Mouse (Mus musculus) R1 (cell line): Measurements from ENCODE around the gene Ccnyl1.

Experiments
- DNase-seq: peaks from one replicate; pipeline ENCODE4 v3.0.0-alpha.2; 2018; ENCODE audit warnings: low read depth, low spot score

Ccnyl1 gene

DNA sequence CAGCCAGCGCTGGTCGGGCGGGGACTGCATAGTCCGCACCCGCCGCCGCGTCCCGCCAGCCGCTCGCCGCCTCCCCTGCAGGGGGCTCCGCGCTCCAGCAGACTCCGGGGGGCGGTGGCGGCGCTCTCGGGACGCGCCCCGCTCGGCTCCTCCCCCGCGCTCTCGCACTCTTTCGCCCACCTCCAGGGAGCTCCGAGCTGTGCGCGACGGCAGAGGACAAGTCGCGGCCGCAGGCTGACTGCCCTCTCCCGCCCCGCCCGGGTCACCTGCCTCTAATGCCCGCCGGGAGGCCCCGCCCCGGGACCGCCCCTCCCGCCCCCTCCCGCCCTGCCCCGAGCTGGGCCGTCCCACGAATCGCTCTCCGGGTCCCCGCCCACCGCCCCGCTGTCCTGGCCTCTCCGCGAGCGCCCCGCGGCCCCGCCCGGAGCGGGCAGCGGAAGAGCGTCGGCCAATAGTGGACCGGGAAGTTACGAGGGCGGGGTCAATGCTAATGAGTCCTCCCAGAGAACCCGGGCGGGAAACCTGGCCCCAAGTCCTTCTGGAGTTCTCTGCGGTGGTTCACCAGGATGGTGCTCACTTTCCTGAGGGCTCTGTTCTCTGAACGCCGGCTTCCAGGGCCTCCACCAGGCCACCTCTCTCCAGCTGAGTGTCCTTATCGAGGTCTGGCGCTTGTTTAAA is 47.4 kb downstream of the Ccnyl1 start, which contains the start of gene Fzd5:
Fzd5 (minus strand) TSS at position 250 of the 678 bp plus-strand sequence.
- peak; percentile 97 for DNase-seq

DNA sequence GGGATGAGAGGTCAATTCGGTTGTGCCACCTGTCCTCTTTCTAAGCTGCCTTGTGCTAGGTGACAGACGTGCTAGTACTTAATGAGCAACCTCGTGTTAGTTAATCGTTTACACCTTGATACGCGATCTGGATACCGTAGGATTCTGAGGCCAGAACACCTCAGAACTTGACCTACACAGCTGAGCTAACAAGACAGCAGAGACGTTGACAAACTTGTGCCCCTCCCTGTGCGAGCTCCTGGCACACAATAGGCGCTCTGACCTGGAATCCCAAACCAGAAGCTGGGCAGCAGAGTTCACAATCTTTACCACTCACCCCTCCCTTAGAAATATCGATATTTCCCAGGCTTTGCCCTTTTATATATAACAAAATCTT is 47.9 kb downstream of the Ccnyl1 start:
- DNase-seq: peak; percentile 63

- peak; percentile 86 for DNase-seq
Measured at GRCm38 (mm10) chr1:64738661-64739082, 48.4 kb downstream of the Ccnyl1 start.

DNA sequence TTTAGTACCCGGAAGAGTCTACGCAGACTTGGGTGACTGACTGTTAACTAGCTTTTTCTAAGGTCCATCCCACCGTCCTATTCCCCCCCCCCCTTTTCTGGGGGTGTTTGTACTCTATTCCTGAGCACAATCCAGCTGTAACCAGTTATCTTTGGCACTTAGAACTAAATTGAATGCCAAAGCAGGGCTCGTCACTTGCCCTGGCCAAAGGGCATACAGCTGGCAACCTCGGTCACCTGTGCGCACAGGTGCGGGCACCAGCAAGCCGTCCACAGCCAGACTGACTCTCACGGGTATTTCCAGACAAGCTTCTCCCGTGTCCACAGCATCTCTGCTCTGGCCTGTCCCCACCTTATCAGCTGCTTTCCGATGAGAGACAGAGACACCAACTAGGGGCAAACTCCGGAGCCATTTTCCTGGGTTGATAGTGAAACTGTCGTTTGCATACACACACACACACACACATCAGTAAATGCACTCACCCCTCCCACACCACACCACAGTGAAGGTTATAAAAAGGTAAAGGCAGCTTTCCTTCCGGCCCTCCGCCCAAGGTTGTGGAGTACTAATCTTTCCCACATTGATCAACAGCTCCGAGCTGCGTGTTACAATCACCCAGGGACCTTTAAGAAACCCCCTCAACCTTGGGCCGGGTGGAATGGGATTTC is 52.6 kb downstream of the Ccnyl1 start:
- peak; percentile 20 for DNase-seq

DNA sequence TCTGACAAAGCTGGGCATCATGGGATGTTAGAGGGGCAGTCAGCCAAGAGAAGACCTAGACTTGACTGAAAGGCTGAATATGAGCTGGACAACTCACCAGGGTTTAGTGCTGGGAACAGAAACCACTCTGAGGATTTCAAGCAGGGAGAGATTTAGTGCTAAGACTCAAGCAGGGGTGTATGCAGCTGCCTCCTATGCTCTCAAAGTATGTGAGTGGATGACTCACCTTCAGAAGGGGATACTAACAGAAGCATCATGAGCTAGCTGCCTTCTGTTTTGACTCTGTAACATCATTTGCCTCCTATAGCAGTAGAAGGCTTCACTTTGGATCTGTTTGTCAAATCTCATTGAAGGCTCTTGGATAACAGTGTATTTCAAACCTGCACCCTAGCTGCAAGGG is 54.4 kb downstream of the Ccnyl1 start:
- DNase-seq: no peak

- DNase-seq: peak; percentile 67
Measured at GRCm38 (mm10) chr1:64753109-64753508, 62.9 kb downstream of the Ccnyl1 start.

DNA sequence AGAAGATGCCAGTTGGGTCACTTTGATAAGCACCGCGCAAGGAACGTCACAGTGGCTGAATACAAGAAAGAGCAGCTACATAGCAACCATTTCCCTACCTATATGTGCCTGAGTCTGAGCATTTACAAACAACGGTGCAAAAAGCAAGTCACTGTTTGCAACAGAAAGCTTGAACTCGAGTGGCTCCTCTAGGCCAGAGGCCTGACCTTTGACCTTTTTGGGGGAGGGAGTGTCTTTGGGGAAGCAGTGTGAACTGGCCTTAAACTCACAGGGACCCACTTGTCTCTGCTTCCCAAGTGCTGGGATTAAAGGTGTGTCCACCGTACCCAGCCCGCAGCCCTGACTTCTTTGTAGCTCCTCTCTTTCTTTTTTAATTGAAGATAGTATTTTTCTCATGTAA is 63.4 kb downstream of the Ccnyl1 start:
- peak; percentile 68 for DNase-seq

DNA sequence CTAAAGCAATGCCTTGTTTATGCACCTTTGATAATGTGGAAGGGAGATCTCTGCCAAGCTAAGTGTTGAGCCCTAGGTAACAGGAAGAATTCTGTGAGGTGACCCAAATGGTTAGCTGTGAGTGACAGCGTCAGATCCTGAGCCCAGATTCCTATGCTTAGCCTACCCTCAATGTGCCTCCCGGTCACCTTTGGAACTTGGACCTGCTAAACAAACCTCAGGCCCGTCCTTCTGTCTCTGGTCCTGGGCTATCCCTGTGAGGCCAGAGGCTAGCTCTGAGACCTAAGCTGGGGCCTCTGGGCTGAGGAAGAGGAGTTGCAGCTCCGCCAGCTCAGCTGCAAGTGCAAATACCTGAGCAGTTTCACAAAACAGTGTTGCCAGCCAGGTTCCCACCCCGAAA is 64.4 kb downstream of the Ccnyl1 start:
- no peak for DNase-seq

- no peak for DNase-seq
Measured at GRCm38 (mm10) chr1:64755971-64756639, 65.8 kb downstream of the Ccnyl1 start.

- DNase-seq: no peak
Measured at GRCm38 (mm10) chr1:64756640-64757030, 66.4 kb downstream of the Ccnyl1 start.

GRCm38 (mm10) chr1:64757254-64757653 is 67.0 kb downstream of the Ccnyl1 start:
- no peak for DNase-seq

DNA sequence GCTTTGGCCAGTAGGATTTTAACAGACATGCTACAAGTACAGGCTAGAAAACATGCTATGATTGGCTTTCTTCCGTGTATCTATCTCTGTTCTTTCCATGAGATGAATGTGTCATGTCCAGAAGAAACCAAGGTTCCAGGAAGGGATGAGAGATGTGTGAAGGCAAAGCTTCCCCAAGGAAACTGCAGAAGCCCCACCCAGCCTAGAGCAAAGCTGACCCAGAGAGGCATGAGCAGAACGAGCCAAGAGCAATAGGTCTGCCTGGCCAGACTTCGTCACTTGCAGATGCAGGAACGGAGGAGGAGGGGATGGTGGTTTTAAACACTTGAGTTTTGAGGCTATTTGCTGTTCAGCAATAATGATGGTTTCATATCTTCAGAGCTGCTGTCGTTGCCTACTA is 67.5 kb downstream of the Ccnyl1 start:
- DNase-seq: no peak

DNA sequence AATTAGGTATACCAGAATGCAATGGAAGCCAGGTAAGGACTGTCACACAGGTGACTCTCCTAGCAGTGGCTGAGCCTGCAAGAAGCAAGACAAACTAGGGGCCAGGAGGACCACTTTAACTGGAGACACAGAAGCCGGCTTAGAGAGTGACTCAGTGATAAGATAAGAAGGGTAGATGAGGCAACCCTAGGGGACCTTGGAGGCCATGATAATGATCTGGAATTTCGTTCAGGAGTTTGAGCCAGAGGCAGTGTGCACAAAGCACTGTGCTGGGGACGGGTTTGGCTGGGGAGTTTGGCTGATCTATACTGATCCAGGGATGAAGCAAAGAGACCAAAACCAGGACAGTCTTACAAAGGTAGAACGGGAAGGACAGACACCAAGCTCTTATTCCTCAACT is 71.4 kb downstream of the Ccnyl1 start:
- DNase-seq: no peak

DNA sequence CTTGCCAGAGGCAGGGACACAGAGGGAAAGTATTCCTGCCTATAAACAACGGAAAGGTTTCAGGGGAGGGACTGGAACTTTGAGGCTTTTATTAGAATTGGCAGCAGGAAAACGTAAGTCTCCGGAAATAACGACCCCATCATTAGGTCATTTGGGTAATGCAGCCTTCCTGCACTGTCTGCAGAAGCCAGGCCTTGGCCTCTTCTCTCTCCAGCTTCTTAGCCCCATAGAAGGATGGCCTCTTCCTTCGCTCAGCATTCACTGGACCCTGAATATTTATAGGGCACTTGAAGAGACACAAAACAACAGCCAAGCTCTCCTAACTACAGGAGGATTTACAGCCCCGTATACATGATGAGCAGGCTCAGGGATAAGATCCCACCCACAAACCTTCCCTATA is 79.9 kb downstream of the Ccnyl1 start:
- DNase-seq: no peak

- DNase-seq: no peak
Measured at GRCm38 (mm10) chr1:64773305-64773704, 83.0 kb downstream of the Ccnyl1 start.
